Mouse (Mus musculus): ENCODE measurements around the gene Atp8b5.

DNA sequence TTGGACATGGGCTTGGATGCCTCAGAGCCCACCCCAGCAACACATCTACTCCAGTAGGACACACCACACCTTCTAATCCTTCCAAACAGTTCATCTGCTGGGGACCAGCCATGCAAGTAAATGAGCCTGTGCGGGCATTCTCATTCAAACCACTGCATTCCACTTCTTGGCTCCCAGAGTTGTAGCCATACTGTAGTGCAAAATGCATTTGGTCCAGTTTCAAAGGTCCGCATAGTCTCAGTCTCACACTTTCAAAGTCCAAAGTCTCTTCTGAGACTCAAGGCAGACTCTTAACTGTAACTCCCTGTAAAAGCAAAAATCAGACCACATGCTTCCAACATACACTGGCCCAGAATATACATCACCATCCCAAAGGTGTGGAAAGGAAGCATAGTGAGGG is 78.0 kb downstream of the Atp8b5 start:
- TF ChIP-seq CTCF (IDR thresholded peaks at IDR 0.05) (no peak), EP300 (IDR thresholded peaks at IDR 0.05) (no peak)
